Mouse (Mus musculus) kidney, postnatal 36 days (tissue): ENCODE measurements around the gene Spo11.
A peak's percentile ranks its signal among the peaks of the same experiment; 100 is the strongest.

ENCODE experiments used
- DNase-seq, 2 experiments: peaks; one replicate each; pipeline ENCODE4 v3.0.0; 2021 to 2022; ENCODE audit warnings: mixed read lengths in 2 of 2

Spo11 gene

DNA sequence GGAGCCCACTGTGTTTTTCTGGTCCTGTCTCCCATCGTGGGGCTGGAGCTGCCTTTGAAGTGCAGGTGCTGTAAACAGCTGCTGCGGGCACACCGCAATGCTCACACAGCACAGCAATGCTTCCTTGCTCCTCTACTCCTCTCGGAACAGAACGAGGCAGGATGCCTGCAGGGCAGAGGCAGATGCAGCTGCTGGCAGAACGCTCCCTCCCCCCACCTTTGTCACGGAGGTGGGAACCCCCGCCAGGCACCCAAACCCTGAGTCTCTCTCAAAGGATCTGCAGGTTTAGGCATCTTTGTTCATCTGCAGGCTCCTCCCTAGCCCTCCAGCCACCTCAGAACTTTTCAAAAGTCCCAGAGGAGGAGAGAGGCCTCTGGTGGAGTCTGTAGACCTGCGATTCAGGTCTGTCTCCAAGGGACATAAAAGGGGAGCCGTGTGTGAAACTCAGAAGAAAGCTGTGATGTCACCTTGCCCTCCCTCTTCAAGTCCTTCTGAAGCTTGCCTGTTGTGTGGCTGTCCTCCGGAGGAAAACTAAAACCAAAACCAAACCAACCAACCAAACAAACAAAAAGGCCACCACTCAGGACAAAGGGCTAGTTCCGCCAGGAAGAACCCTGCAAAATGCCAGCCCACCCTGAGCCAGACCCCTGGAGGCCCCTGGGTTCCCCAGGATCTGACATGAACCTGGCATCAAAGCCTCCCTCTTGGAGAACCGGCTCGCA lies at the start of gene Spo11:
Spo11 (plus strand) TSS at position 292 of the 722 bp plus-strand sequence.
- no peak for DNase-seq

DNA sequence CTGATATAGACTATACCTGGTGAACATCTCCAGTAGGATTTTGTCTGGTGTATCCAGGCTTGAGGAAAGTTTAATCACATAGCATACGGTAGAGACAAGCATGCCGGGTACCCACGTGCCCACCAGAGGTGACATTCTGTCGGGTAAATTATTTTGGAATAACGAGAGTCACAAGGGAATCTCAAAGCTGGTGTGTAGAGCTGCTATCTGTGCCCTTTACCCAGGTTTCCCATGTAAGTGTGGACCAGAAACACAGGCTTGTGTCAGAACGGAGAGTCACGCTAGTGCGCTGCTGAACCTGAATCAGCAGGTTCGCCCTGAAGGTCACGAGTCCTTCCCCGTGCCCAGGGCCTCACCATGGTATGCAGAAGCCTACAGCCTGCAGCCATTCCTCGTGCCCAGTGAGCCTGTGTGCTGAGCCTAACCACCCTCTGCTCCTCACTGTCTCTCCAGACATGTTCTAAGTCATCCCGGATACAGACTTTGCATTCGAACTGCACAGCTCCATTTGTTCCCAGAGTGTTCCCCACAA lies 47.5 kb upstream of the Spo11 start:
- DNase-seq: peak; percentile 78 to 86

DNA sequence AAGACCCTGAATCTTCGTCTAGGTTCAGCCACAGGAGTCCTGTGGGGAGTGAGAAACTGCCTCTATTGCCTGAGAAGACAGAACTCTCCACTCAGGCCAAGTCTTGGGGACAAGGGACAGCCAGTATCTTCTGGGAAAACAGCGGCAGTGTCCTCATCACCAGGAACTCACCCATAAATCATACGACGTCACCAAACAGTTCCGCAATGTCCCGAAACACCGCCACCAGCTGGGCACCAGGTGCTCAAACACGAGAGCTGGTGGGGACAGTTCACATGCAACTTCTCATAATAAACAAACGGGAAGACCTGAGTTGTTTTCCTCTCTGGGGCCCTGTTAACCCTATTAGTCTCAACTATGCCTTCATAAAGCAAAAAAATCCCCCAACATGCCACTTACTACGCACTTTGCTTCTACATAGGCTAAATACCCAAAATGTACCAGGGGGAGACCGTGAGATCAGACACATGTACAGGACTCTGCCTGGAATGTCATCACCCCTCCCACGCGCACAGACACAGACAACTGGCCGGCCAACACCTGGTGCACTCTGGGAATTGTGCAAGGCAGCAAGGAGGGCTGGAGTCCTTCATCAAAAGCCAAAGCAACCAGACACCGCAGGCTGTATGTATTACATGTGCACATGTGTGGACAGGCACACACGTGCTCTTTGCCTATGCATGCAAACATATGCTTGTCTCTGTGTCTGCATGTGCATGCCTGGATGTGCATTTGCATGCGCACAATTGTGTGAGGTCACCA lies 46.2 kb upstream of the Spo11 start:
- peak in 1 of 2 experiments; percentile 45 for DNase-seq

DNA sequence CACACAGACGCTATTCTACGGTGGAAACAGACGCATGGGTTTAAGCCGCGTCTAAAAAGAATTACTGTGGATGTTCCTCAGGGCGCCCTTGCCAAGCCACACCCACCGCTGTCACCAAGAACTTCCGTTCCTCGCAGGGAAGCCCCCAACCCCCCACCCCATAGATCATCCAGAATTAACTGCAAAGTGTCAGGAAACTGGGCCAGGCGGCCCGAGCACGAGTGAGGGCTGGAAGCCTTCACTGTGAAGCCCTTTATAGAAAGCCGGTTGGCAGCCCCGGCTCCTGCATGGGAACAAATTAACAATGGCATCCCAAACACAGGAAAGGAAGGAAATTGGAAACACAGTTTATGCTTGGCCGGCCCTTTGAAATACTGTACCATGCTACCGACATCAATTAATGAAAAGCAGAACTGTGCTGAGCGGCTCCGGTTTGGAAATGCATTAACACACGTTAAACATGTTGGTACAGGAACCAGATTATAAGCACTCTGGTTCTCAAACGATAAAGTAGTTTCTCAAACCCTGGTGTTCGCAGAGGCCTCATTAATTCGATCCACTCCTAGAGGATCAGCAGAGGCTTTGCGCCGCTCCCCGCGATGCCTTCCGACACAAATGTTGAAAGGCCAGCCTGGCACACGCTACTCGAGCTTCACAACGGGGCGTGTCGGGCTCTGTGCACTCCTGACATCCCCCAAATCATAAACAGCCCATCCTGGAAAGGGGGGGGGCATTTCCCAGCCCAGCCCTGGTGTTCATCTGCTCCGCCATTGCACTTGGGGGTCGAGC lies 43.7 kb upstream of the Spo11 start:
- peak in 1 of 2 experiments; percentile 72 for DNase-seq

DNA sequence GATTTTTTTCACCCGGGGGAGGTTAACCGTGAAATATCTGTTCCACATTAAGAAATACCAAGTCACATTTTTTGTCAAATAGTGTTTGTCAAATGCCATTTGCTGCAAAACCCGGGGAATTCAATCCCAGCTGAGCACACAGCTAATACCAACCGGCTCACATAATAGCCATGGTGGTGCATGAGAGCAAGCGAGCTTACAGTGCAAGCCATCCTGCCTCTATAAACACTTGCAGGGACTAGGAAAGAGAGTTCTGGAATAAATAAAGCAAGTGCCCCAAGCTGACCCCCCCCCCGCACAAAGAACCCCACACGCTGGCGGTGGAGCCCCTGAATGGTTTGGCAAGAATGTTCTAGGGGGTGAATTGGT lies 43.1 kb upstream of the Spo11 start:
- no peak for DNase-seq

DNA sequence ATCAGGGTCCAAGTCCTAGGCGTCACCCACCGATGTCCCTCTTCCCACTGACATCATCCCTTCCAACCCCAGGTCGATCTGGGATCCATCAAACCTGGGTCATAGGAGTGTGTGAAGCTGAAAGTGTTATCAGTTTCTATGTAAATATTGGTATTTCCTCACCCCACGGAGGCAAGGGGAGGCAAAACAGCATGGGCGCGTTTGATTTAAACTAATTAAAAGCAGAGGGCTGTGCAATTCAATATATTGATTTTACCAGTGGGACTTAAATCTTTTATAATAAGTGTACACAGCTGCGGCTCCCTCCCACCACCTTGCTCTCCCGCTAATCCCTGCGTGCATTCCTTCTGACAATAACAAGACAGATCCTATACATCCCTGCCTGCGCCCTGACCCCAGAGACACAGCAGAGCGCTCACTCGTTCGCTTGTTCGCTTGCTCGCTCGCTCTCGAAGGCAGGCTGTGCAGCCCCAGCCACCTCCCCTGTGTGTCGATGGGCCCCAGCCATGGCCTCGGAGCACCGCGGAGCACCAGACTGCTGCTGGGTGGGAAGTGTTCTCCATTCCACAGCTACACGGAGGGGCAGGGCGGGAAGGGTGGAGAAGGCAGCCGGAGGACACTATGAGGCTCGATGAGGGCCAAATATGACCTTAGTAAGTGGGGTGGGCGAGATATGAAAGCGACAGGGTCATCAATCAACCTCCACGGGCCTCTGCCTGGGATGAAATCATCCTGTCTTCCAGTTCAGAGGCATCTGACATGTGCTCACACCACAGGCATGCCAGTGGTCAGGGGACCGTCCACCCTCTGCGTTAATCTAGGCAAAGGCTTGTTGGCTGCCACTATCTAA lies 42.4 kb upstream of the Spo11 start:
- no peak for DNase-seq

DNA sequence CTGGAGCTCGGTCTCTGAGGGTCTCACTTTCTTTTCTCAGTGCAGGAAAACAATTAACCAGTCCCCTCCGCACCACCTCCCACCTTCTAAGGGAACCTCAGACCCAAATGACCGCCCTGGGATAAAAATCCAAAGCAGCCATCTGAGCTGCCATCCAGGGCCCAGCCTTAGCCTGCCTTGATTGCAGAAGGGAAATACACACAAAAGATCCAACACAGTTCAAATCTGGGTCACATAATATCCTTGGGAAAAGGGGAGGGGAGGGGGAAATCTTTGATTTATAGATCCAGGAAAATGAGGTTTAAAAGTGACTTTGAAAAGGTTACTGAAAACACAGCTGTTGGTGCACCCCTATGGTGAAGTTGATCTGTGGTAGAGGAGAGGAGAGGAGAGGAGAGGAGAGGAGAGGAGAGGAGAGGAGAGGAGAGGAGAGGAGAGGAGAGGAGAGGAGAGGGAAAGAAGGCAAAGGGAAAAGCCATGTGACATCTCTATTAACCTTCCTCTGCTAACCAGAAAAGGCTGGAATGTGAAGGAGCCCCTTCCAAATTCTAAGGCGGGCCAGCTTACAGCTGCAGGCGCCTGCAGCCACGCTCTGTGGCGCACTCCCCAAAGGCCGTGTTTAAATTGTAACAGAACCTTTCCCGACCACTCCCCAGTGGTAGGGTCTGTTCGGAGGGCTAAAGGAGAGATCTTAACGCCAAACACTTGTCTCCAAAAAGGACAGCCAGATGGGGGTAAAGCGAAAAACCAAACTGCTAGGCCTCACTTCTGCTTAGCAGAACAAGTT lies 41.5 kb upstream of the Spo11 start:
- DNase-seq: no peak

DNA sequence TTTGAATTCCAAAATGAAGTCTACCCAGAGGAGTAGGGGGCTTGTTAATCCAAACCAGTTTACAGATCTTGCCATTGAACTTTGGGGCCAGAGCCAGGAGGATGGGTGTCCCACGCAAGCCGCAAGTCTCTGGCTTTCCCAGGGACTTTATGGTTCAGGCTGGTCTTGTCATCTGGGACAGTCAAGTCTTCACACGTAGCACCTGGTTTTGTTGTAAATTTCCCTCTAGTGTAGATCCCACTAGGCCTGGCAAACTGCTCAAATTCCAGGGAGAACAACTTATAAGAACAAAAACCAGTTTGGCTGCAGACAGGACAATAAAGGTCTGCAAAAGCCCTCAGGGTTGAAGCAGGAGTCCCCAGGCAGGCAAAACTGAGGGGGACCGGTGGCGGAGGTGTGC lies 40.7 kb upstream of the Spo11 start:
- no peak for DNase-seq

DNA sequence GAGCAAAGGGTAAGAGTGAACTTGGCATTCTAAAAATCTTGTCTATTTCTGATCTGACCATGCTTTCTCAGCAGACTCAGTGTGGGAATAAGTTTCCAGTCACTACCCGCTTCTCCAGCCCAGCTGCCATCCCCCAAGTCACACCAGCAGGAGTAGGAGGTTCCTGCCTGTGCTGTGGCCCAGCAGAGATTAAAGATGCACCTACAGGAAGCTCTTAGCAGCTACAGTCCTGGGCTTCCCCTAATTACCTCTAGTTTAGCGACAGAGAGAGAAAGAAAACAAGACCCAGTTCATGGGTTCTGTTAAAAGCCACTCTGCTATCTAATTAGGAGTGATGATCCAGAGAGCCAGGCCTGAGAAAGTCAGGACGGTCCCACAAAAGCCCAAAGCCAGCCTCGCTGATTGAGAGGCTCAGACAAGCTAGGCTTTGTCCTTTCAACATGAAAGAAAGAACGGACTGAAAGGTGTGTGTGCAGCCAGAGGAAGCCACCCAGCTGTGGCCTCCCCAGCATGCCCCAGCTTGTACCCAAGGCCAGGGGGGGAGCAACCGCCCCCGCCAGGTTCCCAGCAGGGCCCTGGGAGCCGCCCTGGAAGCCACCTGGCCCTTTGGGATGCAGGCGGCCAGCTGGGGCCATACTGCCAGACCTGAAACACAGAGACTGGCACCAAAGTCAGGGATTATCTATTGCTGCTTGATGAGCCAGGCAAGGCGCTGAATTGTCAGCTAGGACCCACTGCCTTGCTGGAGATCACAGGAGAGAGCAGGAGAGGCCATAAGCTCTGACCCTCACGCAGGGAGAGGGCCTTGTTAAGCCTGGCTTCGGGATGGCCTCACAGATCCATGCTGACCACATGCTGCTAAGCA lies 39.9 kb upstream of the Spo11 start:
- DNase-seq: no peak

DNA sequence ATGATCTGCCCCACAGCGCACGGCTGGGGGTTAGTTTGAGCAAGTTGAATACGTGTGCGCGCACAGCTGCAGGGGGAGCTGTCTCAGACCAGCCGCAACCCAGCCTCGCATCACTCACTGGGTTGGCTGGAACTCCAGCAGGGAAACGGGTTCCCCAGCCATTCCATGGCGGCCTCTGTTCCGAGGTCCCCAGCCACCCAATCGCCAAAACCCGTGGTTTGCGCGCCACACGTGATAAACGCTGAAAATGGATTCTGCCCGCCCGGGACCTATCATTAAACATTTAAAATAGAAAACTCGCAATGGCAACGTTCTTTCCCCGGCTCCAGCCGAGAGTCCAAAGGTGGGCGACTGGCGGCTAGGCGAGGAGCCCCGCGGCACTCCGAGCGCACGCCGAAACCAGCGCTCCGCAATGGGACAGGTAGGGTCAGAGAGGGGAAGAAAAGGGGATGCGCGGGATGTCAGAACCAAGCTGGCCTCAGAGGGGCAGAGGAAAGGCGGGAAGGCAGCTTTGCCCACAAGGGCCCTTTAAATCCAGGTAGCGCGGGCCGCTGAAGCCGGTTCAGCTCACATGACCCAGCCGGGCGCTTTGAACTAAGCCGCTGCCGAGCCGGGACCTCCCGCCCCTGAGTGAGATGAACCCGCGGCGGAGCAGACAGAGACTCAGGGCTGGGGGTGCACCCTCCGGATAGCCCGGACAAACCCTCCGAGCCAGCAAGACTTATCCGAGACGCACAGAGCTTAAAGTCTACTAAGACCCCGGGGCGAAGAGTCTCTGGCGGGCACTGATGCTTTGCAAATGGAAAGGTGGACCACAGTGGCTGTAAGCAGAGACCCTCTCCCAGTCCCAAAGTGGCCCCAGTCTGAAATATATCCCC lies 38.5 kb upstream of the Spo11 start:
- DNase-seq: peak; percentile 79 to 86

DNA sequence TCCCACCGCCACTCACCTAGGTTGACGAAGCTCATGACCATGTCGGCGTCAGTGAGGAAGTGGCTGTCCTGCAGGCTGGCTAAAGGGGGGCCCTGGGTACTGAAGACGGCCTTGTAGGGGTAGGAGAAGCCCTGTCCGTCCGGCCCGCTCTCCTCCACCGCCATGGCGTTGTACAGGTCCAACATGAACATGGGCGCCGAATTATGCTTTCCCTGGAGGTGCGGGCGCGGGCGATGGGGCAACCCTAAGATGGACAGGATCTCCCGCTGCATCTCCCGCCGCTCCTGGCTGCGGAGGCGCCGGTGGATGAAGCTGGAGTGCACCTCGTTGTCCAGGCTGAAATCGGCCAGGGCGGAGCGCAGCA lies 37.9 kb upstream of the Spo11 start:
- no peak for DNase-seq

DNA sequence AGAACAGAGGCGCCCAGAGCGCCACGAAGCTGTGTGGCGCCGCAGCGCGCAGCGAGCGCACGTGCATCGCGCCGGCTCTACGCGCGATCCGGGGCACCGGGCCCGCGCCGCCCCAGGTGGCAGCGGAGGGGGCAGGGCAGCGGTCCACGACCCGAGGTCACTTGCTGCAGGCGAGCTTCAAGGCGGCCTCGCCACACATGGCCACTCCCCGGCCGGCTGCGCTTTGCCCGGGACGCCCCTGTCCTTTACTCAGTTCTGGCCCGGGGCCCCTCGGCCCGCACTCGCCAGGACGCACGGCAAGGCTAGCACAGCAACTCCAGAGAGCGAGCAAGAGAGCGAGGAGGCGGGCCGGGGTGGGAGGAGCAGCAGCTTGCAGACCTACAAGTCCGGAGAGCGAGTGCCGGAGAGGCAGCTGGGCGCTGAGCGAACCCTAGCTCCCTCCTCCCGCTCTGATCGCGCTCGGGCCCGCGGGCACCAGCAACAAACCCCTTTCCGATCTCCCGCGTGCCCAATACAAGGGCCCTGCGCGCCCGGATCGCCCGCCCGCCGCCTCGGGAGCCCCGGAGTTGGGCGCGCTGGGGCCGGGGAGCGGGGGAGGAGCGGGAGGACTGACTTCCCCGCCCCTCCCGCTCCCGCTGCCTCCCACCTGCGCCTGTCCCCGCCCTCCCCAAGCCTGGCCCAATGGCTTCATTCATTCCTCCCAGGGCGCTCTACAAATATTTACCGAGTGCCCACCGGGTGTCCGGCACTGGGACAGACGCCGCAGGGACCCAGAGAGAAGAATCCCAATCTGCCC lies 37.3 kb upstream of the Spo11 start, which contains the start of gene Bmp7:
Bmp7 (minus strand) TSS at position 319 of the 796 bp plus-strand sequence.
- DNase-seq: peak; percentile 88 to 89

DNA sequence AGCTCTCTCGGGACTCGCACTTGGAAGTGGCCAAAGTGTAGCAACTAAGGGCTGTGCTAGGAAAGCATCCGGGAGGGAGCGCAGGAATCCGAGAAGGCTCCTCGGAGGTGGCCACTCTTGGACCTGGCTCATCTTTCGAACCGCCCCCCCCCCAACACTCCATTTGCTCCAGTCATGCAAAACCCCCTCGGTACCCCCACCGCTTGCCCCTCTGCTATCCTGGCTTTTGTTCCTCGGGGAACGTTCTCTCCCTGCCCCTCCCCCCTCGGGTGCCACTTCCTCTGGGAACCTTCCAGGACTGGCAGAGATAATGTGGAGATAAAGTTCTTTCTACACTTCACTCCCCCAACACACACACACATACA lies 36.7 kb upstream of the Spo11 start:
- peak in 1 of 2 experiments; percentile 42 for DNase-seq

DNA sequence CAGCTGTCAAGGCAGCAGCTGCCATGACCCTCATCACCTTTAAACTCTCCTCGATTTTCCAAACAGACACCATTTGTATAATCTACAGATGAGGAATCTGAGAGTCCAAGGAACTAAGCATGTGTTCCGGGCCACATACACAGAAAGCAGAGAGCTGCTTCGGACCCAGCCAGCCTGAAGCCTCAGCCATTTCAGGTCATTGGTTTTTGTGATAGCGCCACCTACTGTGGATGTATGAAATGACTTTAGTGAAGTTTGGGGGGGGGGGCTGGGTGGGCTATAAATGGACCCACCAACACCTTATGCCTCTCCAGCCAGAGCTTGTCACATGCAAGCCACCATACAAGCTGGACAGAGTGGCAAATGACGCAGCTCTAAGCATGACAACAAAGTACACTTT lies 28.4 kb upstream of the Spo11 start:
- no peak for DNase-seq

DNA sequence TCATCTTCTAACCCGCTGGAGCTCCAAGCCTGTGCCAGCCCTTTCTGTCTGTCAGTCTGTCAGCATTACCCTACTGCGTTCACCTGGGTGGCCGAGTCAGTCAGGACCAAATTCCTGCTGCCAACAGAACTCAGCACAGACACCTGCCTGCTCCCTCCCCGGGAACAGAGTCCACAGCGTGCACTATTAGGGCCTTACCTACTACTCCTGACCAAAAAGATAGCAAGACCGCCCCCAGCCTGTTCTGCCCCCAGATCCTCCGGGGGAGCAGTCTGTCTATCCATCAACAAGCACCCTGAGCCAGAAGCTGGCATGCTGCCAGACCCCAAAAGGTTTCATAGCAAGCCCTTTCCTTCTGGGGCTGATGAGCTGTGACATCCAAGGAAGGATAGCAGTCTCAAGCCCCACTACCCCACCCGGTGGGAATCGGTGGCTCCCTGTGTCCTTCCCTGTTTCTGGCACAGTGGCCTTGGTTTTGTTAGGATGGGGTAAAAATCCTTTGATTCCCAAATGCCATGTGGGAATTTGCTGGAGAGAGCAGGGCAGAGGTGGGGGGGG lies 27.3 kb upstream of the Spo11 start:
- no peak for DNase-seq

DNA sequence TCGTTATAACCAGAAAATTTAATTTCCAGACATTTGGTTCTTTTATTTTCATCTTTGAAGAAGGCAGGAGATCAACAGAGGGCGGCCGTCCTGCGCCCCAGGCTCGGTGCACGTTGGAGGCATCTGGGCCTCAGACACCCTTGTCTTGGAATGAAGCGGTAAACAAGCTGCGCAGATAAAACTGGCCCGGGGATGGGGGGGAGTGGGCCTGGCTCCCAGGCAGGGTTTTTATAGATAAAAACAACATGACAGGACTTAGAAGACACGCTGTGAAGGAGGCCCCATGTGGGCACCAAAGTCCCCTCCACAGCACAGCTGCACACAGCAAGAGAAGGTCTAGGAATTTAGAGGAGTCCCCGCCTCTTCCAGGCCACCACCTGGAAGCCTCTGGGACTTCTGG lies 26.8 kb upstream of the Spo11 start:
- no peak for DNase-seq

DNA sequence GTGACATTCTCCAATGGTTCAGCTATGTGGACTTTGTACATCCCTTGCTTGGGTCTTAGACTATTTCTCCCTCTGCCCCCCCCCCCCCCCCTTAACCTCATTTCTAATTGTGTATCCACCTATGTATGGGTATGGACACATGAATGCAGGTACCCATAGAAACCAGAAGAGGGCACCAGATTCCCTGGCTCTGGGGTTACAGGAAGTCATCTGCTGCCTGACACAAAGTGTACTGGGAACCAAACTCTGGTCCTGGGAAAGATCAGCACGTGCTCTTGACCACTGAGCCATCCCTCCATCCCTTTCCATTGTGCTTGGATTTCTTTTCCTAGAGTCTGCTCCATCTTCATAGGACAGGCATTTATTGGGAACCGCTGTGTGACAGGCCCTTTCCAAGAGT lies 25.5 kb upstream of the Spo11 start:
- DNase-seq: no peak

DNA sequence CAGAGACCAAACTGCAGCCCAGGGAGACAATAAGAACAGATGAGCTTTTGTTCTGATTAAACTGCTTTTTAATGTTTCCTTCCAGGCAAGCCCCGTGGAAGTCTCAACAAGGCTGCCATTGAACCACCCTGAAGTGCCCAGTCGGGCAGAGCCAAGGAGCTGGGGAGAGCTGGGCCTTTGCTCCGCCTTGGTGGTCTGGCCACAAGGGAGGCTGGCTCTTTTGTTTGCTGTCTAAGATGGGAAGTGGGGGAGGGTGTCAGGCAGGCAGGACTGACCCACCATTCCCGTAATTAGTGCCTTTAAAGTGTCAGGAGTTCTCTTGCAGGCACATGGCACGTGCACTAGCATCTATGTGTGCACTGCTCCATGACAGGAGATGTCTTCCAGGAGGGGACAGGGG lies 18.9 kb upstream of the Spo11 start:
- DNase-seq: no peak
